Comparison of ENCODE assay signal across 17 mouse cellular contexts in the genomic region with DNA sequence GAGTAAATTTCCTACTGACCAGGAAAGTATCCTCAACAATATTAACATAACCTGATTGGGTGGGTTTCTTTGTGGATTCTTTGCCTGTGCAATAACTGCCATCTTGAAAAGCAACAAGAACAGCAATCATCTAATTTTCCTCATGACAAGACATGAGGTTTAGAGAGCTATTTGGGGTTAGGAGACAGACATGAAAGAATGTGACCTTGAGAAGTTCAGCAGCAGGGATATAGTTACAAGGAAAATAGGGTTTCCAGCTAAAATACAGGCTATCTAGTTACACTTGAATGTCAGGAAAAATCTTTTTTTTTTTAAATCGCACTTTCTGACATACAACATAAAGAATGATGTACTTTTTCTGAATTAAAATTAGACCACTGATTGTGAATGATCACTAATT.
DNase-seq lines count a peak whose midpoint lies in the region; ATAC-seq and TF ChIP-seq lines count a peak whose summit lies in the region.
"Had no signal": no experiment of that assay in that cellular context is flagged by ENCODE, and none has a peak within 500 bp of the region (broad histone marks: within the 10 kb centered on the region; RNA-seq: fewer than 3 reads in every experiment).

No protein-coding gene starts in this region.

- no peaks in the 10 kb centered on the region for H3K27me3 ChIP-seq in kidney, postnatal 0 days (ENCODE audit: insufficient read depth, low read length)
- H3K27me3 ChIP-seq in kidney, embryonic 14.5 days (ENCODE audit: control insufficient read depth, insufficient read depth, low read length), result no peaks in the 10 kb centered on the region
- H3K27me3 ChIP-seq: embryonic facial prominence, embryonic 13.5 days; heart, embryonic 13.5 days; hindbrain, embryonic 15.5 days had no signal

- no peak overlapping the region for H3K4me2 ChIP-seq in kidney, postnatal 0 days (ENCODE audit: low read length)
- H3K4me2 ChIP-seq in kidney, embryonic 14.5 days (replicated peaks; ENCODE audit: low read depth, low read length), result no peak overlapping the region
- H3K4me2 ChIP-seq: embryonic facial prominence, embryonic 13.5 days; heart, embryonic 13.5 days; hindbrain, embryonic 15.5 days had no signal

- no peaks in the 10 kb centered on the region for H3K36me3 ChIP-seq in kidney, postnatal 0 days (ENCODE audit: insufficient read depth, low read length)
- no peaks in the 10 kb centered on the region for H3K36me3 ChIP-seq in kidney, embryonic 14.5 days (ENCODE audit: control insufficient read depth, insufficient read depth, low read length)
- H3K36me3 ChIP-seq: embryonic facial prominence, embryonic 13.5 days; forebrain, embryonic 10.5 days; heart, embryonic 13.5 days; hindbrain, embryonic 15.5 days had no signal

- no peak for TF ChIP-seq CTCF in kidney, postnatal 0 days (IDR thresholded peaks at IDR 0.05; ENCODE audit: low read depth)

- ATAC-seq in kidney, postnatal 0 days (replicated peaks; ENCODE audit: low FRiP score, low read depth), result no peak
- no peak for ATAC-seq in kidney, embryonic 14.5 days (ENCODE audit: low FRiP score, low TSS enrichment)
- ATAC-seq: forebrain, embryonic 14.5 days; intestine, postnatal 0 days had no signal

- H3K27ac ChIP-seq in kidney, postnatal 0 days, result no peak overlapping the region
- H3K27ac ChIP-seq in kidney, embryonic 14.5 days (ENCODE audit: low read depth, low read length), result no peak overlapping the region
- H3K27ac ChIP-seq: embryonic facial prominence, embryonic 13.5 days; heart, embryonic 13.5 days; hindbrain, embryonic 15.5 days had no signal

- DNase-seq in kidney, postnatal 0 days (ENCODE audit: low spot score), result peak; percentile 63
- DNase-seq in embryo, embryonic 11 days, result peak; percentile 7
- DNase-seq in fibroblast of lung, adult 2 months (ENCODE audit: low read depth), result peak; percentile 6
- no peak for DNase-seq in spleen, postnatal 10 days (ENCODE audit: low spot score in 2 of 2)
- DNase-seq in adrenal gland, adult 18-20 months (ENCODE audit: low spot score in 2 of 2), result no peak
- DNase-seq: adrenal gland, postnatal 14 days; cerebellum, adult 18-20 months; cerebellum, postnatal 14 days; gastrocnemius, postnatal 36 days; heart, postnatal 36 days had no signal

- H3K9me3 ChIP-seq in kidney, postnatal 0 days (replicated peaks; ENCODE audit: low read length), result no peaks in the 10 kb centered on the region
- H3K9me3 ChIP-seq in kidney, embryonic 14.5 days (ENCODE audit: control insufficient read depth, low read length), result no peaks in the 10 kb centered on the region
- H3K9me3 ChIP-seq: embryonic facial prominence, embryonic 13.5 days; forebrain, embryonic 10.5 days; heart, embryonic 13.5 days; hindbrain, embryonic 15.5 days had no signal

- H3K9ac ChIP-seq in kidney, postnatal 0 days (ENCODE audit: low read depth, low read length), result no peak overlapping the region
- H3K9ac ChIP-seq in kidney, embryonic 14.5 days (ENCODE audit: low read depth, low read length), result no peak overlapping the region
- H3K9ac ChIP-seq: embryonic facial prominence, embryonic 13.5 days; heart, embryonic 13.5 days; hindbrain, embryonic 15.5 days had no signal

- no peak overlapping the region for H3K4me3 ChIP-seq in kidney, postnatal 0 days (replicated peaks; ENCODE audit: low read depth, low read length)
- no peak overlapping the region for H3K4me3 ChIP-seq in kidney, embryonic 14.5 days (ENCODE audit: low read length)
- H3K4me3 ChIP-seq: embryonic facial prominence, embryonic 13.5 days; forebrain, embryonic 10.5 days; heart, embryonic 13.5 days; hindbrain, embryonic 15.5 days had no signal

- no peaks in the 10 kb centered on the region for H3K4me1 ChIP-seq in kidney, postnatal 0 days (replicated peaks; ENCODE audit: insufficient read depth, low read length)
- no peaks in the 10 kb centered on the region for H3K4me1 ChIP-seq in kidney, embryonic 14.5 days (ENCODE audit: control insufficient read depth, insufficient read depth, low read length)
- H3K4me1 ChIP-seq: embryonic facial prominence, embryonic 13.5 days; hindbrain, embryonic 15.5 days had no signal

- WGBS in kidney, postnatal 0 days, result 24% methylated on average over 1 of the region's 1 CpGs
- WGBS in kidney, embryonic 14.5 days, result 25% methylated on average over 1 of the region's 1 CpGs

Comparison
In these comparisons a context has a peak if more than half of its experiments do, and no peak if none do; other contexts are left out.
1. DNase-seq: peak in kidney, postnatal 0 days (single experiment), embryo, embryonic 11 days (single experiment) and fibroblast of lung, adult 2 months (single experiment); none in spleen, postnatal 10 days (0 of 2) and adrenal gland, adult 18-20 months (0 of 2).